Comparison of ENCODE assay signal across 15 mouse cellular contexts in genomic region chr2:132313568-132313967, GRCm38 (mm10). TPM values are rescaled to one million over a fixed set of nuclear protein-coding genes. Genes with fewer than 3 reads are reported as not detected.
DNase-seq lines count a peak whose midpoint lies in the region; ATAC-seq lines count a peak whose summit lies in the region.
"Had no signal": no experiment of that assay in that cellular context is flagged by ENCODE, and none has a peak within 500 bp of the region (broad histone marks: within the 10 kb centered on the region; RNA-seq: fewer than 3 reads in every experiment).

No protein-coding gene starts in this region.

- no peaks in the 10 kb centered on the region for H3K27me3 ChIP-seq in heart, embryonic 12.5 days (replicated peaks)
- H3K27me3 ChIP-seq in neural tube, embryonic 12.5 days (replicated peaks) = no peaks in the 10 kb centered on the region
- no peaks in the 10 kb centered on the region for H3K27me3 ChIP-seq in hindbrain, embryonic 16.5 days (replicated peaks; ENCODE audit: control insufficient read depth, insufficient read depth, low read length)
- H3K27me3 ChIP-seq in neural tube, embryonic 14.5 days (ENCODE audit: control insufficient read depth, insufficient read depth, low read length) = no peaks in the 10 kb centered on the region
- H3K27me3 ChIP-seq: limb, embryonic 13.5 days; Patski had no signal

- WGBS in heart, embryonic 12.5 days = 83% methylated on average over 2 of the region's 2 CpGs
- WGBS in neural tube, embryonic 12.5 days = 100% methylated on average over 2 of the region's 2 CpGs
- WGBS in hindbrain, embryonic 16.5 days = 87% methylated on average over 2 of the region's 2 CpGs
- 93% methylated on average over 2 of the region's 2 CpGs for WGBS in neural tube, embryonic 14.5 days

- no peak overlapping the region for H3K4me2 ChIP-seq in heart, embryonic 12.5 days
- no peak overlapping the region for H3K4me2 ChIP-seq in neural tube, embryonic 12.5 days (replicated peaks)
- H3K4me2 ChIP-seq in hindbrain, embryonic 16.5 days (ENCODE audit: low read length) = no peak overlapping the region
- H3K4me2 ChIP-seq in neural tube, embryonic 14.5 days (ENCODE audit: low read depth, low read length) = no peak overlapping the region
- H3K4me2 ChIP-seq: limb, embryonic 13.5 days had no signal

- H3K4me1 ChIP-seq in heart, embryonic 12.5 days (replicated peaks) = no peaks in the 10 kb centered on the region
- H3K4me1 ChIP-seq in neural tube, embryonic 12.5 days = no peaks in the 10 kb centered on the region
- H3K4me1 ChIP-seq in hindbrain, embryonic 16.5 days (ENCODE audit: control insufficient read depth, insufficient read depth, low read depth, low read length) = no peaks in the 10 kb centered on the region
- no peaks in the 10 kb centered on the region for H3K4me1 ChIP-seq in neural tube, embryonic 14.5 days (ENCODE audit: control insufficient read depth, insufficient read depth, low read length)
- H3K4me1 ChIP-seq: limb, embryonic 13.5 days had no signal

- intact Hi-C loops in left cerebral cortex, postnatal 4 days (cut with DNase I) = no loop called here

- 0 out of 2 replicates have a peak, but pooled peaks cover 3% of the 10 kb centered on the region for H3K9me3 ChIP-seq in heart, embryonic 12.5 days (replicated peaks)
- H3K9me3 ChIP-seq in neural tube, embryonic 12.5 days = no peaks in the 10 kb centered on the region
- H3K9me3 ChIP-seq in hindbrain, embryonic 16.5 days (ENCODE audit: control insufficient read depth, low read length) = 0 out of 2 replicates have a peak, but pooled peaks cover 2% of the 10 kb centered on the region
- no peaks in the 10 kb centered on the region for H3K9me3 ChIP-seq in neural tube, embryonic 14.5 days (ENCODE audit: control insufficient read depth, low read length)
- H3K9me3 ChIP-seq: limb, embryonic 13.5 days had no signal

- H3K27ac ChIP-seq in heart, embryonic 12.5 days (ENCODE audit: poor library complexity, severe bottlenecking) = no peak overlapping the region
- H3K27ac ChIP-seq in neural tube, embryonic 12.5 days = no peak overlapping the region
- H3K27ac ChIP-seq in hindbrain, embryonic 16.5 days (ENCODE audit: low read depth, low read length) = no peak overlapping the region
- no peak overlapping the region for H3K27ac ChIP-seq in neural tube, embryonic 14.5 days (ENCODE audit: low read depth, low read length)
- H3K27ac ChIP-seq: limb, embryonic 13.5 days had no signal

- no peak overlapping the region for H3K4me3 ChIP-seq in heart, embryonic 12.5 days
- H3K4me3 ChIP-seq in neural tube, embryonic 12.5 days = no peak overlapping the region
- no peak overlapping the region for H3K4me3 ChIP-seq in hindbrain, embryonic 16.5 days (ENCODE audit: low read length)
- no peak overlapping the region for H3K4me3 ChIP-seq in neural tube, embryonic 14.5 days (ENCODE audit: low read depth, low read length)
- H3K4me3 ChIP-seq: limb, embryonic 13.5 days had no signal

- ATAC-seq in heart, embryonic 12.5 days (ENCODE audit: insufficient number of reproducible peaks, low FRiP score) = peak; percentile 46; the same call in 1 of the 2 replicates
- peak; percentile 11; the same call in 1 of the 2 replicates for ATAC-seq in neural tube, embryonic 12.5 days (ENCODE audit: low FRiP score, low read depth)
- ATAC-seq in hindbrain, embryonic 16.5 days = peak; percentile 18; the same call in 1 of the 2 replicates
- ATAC-seq in neural tube, embryonic 14.5 days (ENCODE audit: low read depth) = 0 out of 2 replicates have a peak, but pooled peaks have one; percentile 16
- ATAC-seq: forebrain, embryonic 14.5 days; intestine, postnatal 0 days; Patski had no signal

- no peak for DNase-seq in heart, adult 9 months (ENCODE audit: low spot score in 2 of 2)
- no peak for DNase-seq in neural tube, embryonic 10.5 days (ENCODE audit: extremely low spot score, low spot score)
- DNase-seq in left cerebral cortex, postnatal 4 days = no peak
- DNase-seq: cerebellum, adult 9-11 months; heart, postnatal 4 days; lung, postnatal 4 days; right cerebral cortex, adult 18-20 months had no signal

- peaks cover 20% of the 10 kb centered on the region for H3K36me3 ChIP-seq in heart, embryonic 12.5 days
- H3K36me3 ChIP-seq in neural tube, embryonic 12.5 days = peaks cover 16% of the 10 kb centered on the region
- no peaks in the 10 kb centered on the region for H3K36me3 ChIP-seq in hindbrain, embryonic 16.5 days (ENCODE audit: control insufficient read depth, insufficient read depth, low read length)
- peaks cover 7% of the 10 kb centered on the region for H3K36me3 ChIP-seq in neural tube, embryonic 14.5 days (ENCODE audit: control insufficient read depth, insufficient read depth, low read length)

- H3K9ac ChIP-seq in heart, embryonic 12.5 days = no peak overlapping the region
- H3K9ac ChIP-seq in neural tube, embryonic 12.5 days = no peak overlapping the region
- no peak overlapping the region for H3K9ac ChIP-seq in hindbrain, embryonic 16.5 days (ENCODE audit: low read depth, low read length)
- no peak overlapping the region for H3K9ac ChIP-seq in neural tube, embryonic 14.5 days (replicated peaks; ENCODE audit: low read depth, low read length)
- H3K9ac ChIP-seq: limb, embryonic 13.5 days had no signal

RNA-seq across cellular contexts. Expression of gene Cds2, which starts 50.6 kb away (rescaled TPM):
- 18.9 and 21.0 TPM in 2 replicates for polyA plus RNA-seq in heart, embryonic 12.5 days (2016; fragmentation: Nextera tagmentation; extraction: Ambion mirVana)
- 42.9 and 47.6 TPM in 2 replicates for polyA plus RNA-seq in neural tube, embryonic 12.5 days (2016; fragmentation: Nextera tagmentation; extraction: Ambion mirVana)
- 46.2 and 46.3 TPM in 2 replicates for polyA plus RNA-seq in hindbrain, embryonic 16.5 days (2015; fragmentation: Nextera tagmentation; extraction: Ambion mirVana)
- polyA plus RNA-seq in neural tube, embryonic 14.5 days (2014; fragmentation: Nextera tagmentation; extraction: Ambion mirVana) = 35.5 and 52.8 TPM in 2 replicates
- 100 to 1,000 TPM in 1 of 2 experiments, 10 to 100 TPM in 1; 96.4 to 110 TPM for total RNA-seq in left cerebral cortex, postnatal 4 days (2021)
